Mouse (Mus musculus) thymus, postnatal 4 days (tissue): ENCODE measurements at regions not wholly inside any gene's neighbourhood (a gene's known extent, or its start where the extent isn't known, plus 50 kb on each side); places are given as distances from the start of the nearest gene placed in this dataset.
"Not testable (repeated sequence)": the region's sequence is repeated elsewhere in the genome, so short reads cannot be mapped to it uniquely, and the experiment has no call there.

Source experiments
- DNase-seq: peaks from one replicate; pipeline ENCODE4 v3.0.0; 2021

DNA sequence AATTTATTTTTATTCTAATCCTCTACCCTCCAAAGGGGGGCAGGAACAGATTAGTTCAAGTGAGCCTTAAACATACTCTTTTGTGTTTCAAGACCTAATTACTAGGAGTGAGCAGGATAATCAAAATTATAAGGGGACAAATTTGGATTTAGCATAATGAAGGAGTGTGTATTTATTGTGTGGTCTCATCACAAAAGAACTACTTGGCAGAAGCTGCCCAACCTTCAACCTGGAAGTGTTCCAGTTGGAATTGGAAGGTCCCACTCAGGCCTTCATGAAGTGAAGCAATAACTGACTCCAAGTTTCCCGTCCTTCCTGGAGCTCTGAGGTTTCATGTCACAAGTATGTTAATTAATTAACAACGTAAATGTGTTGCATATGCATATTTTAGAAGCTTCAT, 439.3 kb upstream of the Hsf2 start:
- no peak for DNase-seq

- no peak for DNase-seq
These were observed 438.5 kb upstream of the Hsf2 start for GRCm38 (mm10) chr10:57047719-57048118.

DNA sequence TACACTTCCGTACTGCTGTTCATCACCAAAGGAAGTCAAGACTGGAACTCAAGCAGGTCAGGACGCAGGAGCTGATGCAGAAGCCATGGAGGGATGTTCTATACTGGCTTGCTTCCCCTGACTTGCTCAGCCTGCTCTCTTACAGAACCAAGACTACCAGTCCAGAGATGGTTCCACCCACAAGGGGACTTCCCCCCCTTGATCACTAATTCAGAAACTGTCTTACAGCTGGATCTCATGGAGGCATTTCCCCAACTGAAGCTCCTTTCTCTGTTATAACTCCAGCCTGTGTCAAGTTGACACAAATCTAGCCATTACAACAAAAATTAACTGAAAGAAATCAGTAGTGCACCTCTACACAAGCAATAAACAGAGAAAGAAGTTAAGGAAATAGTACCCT, 432.8 kb upstream of the Hsf2 start:
- not testable (repeated sequence) for DNase-seq

DNA sequence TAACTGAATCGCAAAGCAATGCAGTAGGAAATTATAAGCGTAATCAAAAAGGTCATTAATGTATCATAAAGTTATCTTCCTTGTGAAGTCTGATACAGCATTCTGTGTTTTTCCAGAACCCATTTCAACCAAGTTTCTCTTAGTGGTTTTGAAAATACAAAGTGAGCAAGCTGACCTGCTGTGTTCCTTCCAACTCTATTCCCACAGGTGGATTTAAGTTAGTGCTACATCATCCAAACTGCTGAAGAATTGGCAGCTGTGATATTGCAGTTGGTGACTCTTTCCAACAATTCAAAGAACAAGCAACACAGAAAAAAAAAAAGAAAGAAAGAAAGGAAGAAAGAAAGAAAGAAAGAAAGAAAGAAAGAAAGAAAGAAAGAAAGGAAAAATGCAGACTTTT, 396.1 kb upstream of the Hsf2 start:
- no peak for DNase-seq

DNA sequence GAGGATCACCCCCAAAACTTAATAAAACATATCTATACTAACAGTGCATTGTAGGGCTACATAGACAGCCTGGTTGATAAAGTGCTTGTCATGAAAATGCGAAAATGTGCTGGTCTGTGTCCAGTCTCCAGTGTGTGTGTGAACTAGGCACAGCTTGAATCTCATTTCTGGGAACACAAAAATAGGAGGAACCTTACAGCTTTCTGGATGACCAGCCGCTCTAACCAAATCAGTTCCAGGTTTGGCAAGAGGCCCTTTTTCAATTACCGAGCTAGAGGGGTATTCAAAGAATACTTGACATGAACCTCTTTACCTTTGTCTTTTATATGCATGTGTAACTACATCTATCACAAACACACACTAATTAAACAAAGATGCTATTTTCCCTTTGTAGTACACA, 390.3 kb upstream of the Hsf2 start:
- DNase-seq: no peak

DNA sequence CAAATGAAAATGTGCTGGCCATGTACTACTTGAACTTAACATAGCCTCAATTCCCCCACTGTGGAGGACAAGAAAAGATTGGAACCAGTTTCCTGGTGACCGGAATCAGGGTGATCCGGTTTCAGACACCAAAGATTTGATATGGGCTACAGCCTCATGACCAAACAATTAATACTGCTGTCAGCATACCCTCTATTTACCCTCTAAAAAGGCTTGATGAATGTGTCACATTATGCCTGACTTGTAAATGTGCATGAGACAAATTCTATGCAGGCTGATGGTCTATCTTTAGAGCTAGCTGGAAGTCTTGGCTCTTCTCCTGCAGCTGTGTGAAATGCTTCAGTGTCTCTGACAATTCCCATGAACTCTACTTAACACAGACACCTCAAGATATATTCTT, 372.8 kb upstream of the Hsf2 start:
- DNase-seq: no peak

GRCm38 (mm10) chr10:57114696-57115271, 371.4 kb upstream of the Hsf2 start:
- no peak for DNase-seq

GRCm38 (mm10) chr10:57121514-57121913, 364.7 kb upstream of the Hsf2 start:
- DNase-seq: no peak

DNA sequence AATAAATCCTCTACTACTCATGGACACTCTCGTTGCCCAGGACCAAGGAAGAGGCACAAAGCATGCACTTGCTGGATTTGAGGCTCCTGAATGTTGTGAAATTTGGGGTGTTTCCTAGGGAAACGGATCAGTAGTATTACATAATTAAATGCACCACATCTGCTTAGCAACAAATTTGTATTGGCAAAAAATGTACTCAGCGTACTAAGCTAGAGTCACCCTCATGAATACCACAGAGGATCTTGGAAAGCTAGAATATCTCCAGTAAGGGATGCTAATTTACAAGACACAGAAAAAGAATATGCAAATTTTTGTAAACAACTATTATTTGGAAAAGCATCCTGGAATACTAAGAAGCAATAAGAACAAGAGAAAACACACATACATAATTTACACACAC, 359.0 kb upstream of the Hsf2 start:
- DNase-seq: no peak

DNA sequence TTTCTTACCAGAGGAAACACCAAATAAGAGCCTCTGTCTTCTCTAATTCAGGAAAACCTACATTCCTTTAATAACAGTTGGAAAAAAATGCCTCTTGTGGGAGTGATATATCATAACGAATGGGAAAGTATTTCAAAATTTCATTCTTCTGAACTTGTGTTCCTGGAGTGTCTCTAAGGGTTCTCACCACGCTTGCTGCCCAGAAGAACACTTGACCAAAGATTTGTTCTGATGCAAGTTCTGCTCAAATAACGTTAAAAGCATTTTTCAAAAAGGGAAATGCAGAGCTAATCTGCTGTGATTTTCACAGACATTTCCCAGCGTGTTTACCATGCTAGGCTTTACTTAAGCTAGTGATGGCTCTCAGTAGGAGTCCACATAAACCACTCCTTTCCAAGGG, 329.8 kb upstream of the Hsf2 start:
- DNase-seq: no peak

DNA sequence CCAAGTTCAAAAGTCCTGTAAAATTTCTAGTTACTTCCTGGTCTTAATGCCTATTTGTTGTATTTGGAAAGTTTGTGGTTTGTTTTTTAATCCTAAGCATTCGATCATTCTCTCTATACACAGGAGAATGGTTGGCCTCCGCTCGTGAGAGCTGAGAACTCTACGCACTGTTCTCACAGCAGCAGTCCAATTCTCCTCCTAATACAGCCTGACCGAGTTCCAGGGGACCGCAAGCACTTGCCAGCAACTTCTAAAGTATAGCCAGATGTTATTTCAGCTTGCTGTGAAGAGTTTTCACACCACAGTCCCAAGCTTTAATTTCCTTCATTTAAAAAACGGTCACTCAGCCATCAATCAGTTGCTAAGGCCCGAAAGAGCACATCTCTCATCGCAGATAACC, 329.3 kb upstream of the Hsf2 start:
- no peak for DNase-seq

- DNase-seq: no peak
These were observed 325.6 kb upstream of the Hsf2 start for GRCm38 (mm10) chr10:57160546-57160945.

- DNase-seq: no peak
These were observed 322.8 kb upstream of the Hsf2 start for GRCm38 (mm10) chr10:57163359-57163758.

- DNase-seq: peak; percentile 6
These were observed 302.6 kb upstream of the Hsf2 start for GRCm38 (mm10) chr10:57183560-57183959.

- no peak for DNase-seq
These were observed 275.5 kb upstream of the Hsf2 start for GRCm38 (mm10) chr10:57210701-57211100.

GRCm38 (mm10) chr10:57231117-57231516, 255.1 kb upstream of the Hsf2 start:
- DNase-seq: no peak

- DNase-seq: no peak
These were observed 205.0 kb upstream of the Hsf2 start for GRCm38 (mm10) chr10:57281220-57281619.

GRCm38 (mm10) chr10:57282896-57283295, 203.3 kb upstream of the Hsf2 start:
- DNase-seq: no peak

- no peak for DNase-seq
These were observed 194.6 kb upstream of the Hsf2 start for GRCm38 (mm10) chr10:57291596-57291995.

DNA sequence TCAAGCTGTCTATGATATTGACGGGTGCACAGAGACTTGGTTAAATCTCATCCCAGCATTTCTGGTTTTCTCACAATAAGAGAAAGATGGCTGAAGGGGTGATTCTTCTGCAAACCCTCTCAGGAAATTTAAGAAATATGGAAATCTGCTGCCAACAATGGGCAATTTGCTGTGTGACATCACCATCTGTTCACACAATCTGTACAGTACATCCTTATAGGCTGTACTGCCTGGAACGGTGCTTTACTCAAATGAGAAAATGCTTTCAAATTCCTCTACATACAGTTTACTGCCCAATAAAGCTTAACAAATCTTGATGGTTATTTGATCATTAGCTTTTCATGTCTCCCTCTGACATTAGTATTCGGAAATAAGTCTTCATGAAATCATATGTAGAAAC, 172.4 kb upstream of the Hsf2 start:
- DNase-seq: no peak

DNA sequence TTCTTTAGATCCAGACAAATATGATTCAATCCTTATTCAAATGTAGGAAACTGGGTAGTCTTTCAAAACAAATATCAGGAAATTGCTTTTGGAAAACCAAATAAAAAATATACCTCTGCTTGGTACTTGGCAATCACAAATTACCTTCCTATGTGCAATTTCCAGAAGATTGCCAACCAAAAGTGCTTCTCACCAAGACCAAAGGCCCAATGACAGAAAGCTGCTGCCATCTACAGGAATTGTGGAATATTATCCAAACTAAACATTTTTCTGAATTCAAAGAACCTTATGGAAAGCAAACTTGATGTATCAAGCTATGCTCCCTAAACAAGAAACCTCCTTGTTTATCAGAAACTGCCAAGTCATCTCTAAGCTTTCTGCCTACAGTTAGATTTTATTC, 169.1 kb upstream of the Hsf2 start:
- no peak for DNase-seq

DNA sequence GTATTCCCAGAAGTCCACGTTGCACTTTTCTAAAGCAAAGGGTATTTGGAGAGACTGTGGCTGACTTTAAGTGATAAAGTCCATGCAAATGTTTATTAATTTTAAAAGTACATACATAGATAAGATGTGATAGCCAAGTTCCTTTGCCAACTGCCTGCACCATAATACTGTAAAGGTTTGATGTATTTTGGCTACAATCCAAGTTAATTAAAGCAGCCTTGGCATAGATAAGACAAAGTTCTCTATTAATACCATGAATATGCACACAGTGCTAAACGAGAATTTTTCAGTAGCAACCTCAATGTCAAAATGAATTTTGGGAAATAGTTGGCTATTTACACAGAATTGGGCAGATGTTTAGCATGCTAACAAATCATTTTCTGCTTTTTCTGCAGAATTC, 167.0 kb upstream of the Hsf2 start:
- no peak for DNase-seq

GRCm38 (mm10) chr10:57322717-57323424, 163.3 kb upstream of the Hsf2 start:
- no peak for DNase-seq

DNA sequence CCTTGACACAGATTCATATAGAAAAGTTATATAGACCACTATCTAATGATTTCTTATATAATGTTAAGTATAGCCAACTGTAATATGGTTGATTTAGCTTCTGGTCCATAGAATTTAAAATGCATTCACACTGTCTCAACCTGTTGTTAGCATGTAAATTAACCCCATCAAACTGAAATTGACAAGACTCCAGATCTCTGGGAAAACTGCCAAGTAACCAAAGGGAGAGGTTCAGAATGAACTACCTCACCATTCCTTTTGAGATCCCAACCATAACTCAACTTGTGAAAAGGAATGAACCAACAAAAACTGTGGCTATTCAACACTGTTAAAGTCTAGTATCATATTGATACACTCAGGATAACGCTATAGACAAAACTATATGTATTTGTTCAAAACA, 162.0 kb upstream of the Hsf2 start:
- DNase-seq: no peak

- DNase-seq: not testable (repeated sequence)
These were observed 123.4 kb upstream of the Hsf2 start for GRCm38 (mm10) chr10:57362781-57363180.
